Mouse (Mus musculus) megakaryocyte-erythroid progenitor cell, adult 5-6 weeks (primary cell): ENCODE measurements around the gene Zfp507. TPM values are rescaled to one million over a fixed set of nuclear protein-coding genes. Genes with fewer than 3 reads are reported as not detected.
A peak's percentile ranks its signal among the peaks of the same experiment; 100 is the strongest.

ENCODE experiments used
- ATAC-seq: replicated peaks from 2 replicates; pipeline ENCODE4 v1.8.0; 2016; ENCODE audit warnings: mild to moderate bottlenecking, inconsistent platforms; ENCODE audit not compliant: severe bottlenecking, poor library complexity, low FRiP score, low TSS enrichment
- total RNA-seq, 2 experiments: library from RNA; stranded (forward) in 1 of 2; stranded (reverse) in 1 of 2; fragments of 200-1000, 215-1000 nt in 1 of 2; fragments of >200 nt in 1 of 2; fragmentation: Nextera tagmentation in 1 of 2; gene quantifications; 2 replicates each; pipeline ENCODE4 v1.2.3; 2014 to 2017

Zfp507 gene
- total RNA-seq (2014; fragmentation: Nextera tagmentation) (22.4 and 24.7 TPM in 2 replicates), total RNA-seq (2017) (19.5 and 24.7 TPM in 2 replicates)

GRCm38 (mm10) chr7:35802906-35803595 lies at the start of gene Zfp507:
TSS of gene Zfp507 (minus strand) at chr7:35803003.
- peak; percentile 96 for ATAC-seq

- no peak for ATAC-seq
These were observed 47.6 kb upstream of the Zfp507 start for GRCm38 (mm10) chr7:35850426-35850825.

- no peak for ATAC-seq
These were observed 45.7 kb upstream of the Zfp507 start for GRCm38 (mm10) chr7:35848526-35848925.

GRCm38 (mm10) chr7:35840504-35840903 lies 37.7 kb upstream of the Zfp507 start:
- ATAC-seq = no peak

GRCm38 (mm10) chr7:35836851-35837250 lies 34.0 kb upstream of the Zfp507 start:
- ATAC-seq = no peak

- ATAC-seq = no peak
These were observed 33.6 kb upstream of the Zfp507 start for GRCm38 (mm10) chr7:35836415-35836814.

- ATAC-seq = no peak
These were observed 27.3 kb upstream of the Zfp507 start for GRCm38 (mm10) chr7:35830119-35830518.

GRCm38 (mm10) chr7:35823906-35824305 lies 21.1 kb upstream of the Zfp507 start:
- ATAC-seq = no peak

GRCm38 (mm10) chr7:35822320-35822719 lies 19.5 kb upstream of the Zfp507 start:
- no peak for ATAC-seq

GRCm38 (mm10) chr7:35821357-35821756 lies 18.6 kb upstream of the Zfp507 start:
- no peak for ATAC-seq

GRCm38 (mm10) chr7:35819486-35819885 lies 16.7 kb upstream of the Zfp507 start:
- ATAC-seq = no peak

- no peak for ATAC-seq
These were observed 12.2 kb upstream of the Zfp507 start for GRCm38 (mm10) chr7:35814759-35815551.

- ATAC-seq = no peak
These were observed 10.5 kb upstream of the Zfp507 start for GRCm38 (mm10) chr7:35813306-35813705.

GRCm38 (mm10) chr7:35810736-35811135 lies 7.9 kb upstream of the Zfp507 start:
- ATAC-seq = peak; percentile 65; the same call in 1 of the 2 replicates

GRCm38 (mm10) chr7:35804206-35804605 lies 1.4 kb upstream of the Zfp507 start:
- no peak for ATAC-seq

- ATAC-seq = peak; percentile 56
These were observed 450 bp downstream of the Zfp507 start for GRCm38 (mm10) chr7:35802201-35802905.

- no peak for ATAC-seq
These were observed 6.7 kb downstream of the Zfp507 start for GRCm38 (mm10) chr7:35796123-35796522.

- ATAC-seq = no peak
These were observed 8.6 kb downstream of the Zfp507 start for GRCm38 (mm10) chr7:35794145-35794664.

GRCm38 (mm10) chr7:35792150-35792848 lies 10.5 kb downstream of the Zfp507 start:
- peak; percentile 69 for ATAC-seq
